Mouse (Mus musculus): ENCODE measurements at regions not wholly inside any gene's neighbourhood (a gene's known extent, or its start where the extent isn't known, plus 50 kb on each side); places are given as distances from the start of the nearest gene placed in this dataset.

DNA sequence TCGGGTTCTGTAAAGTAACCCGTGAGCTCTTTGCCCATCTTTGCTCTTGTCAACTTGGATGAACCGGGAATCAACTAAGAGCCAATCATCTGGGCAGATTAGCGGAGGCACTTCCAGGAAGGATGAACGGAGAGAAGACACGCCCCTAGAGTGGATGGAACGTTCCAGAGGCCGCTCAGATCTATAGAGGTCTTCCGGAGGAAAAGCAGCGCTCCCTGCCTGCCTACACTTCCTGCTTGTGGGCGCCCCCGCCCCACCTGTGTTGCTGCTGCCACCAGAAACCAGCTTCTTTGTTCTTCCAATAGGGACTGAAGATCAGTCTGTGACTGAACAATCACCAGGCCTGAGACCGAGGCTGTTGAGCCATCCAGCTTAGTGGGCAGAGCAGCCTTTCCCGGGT, 192.7 kb downstream of the Unc5cl start:
- H3K27ac ChIP-seq (ENCODE audit: control insufficient read depth, insufficient read depth, low read depth, low read length): no peak overlapping the region

DNA sequence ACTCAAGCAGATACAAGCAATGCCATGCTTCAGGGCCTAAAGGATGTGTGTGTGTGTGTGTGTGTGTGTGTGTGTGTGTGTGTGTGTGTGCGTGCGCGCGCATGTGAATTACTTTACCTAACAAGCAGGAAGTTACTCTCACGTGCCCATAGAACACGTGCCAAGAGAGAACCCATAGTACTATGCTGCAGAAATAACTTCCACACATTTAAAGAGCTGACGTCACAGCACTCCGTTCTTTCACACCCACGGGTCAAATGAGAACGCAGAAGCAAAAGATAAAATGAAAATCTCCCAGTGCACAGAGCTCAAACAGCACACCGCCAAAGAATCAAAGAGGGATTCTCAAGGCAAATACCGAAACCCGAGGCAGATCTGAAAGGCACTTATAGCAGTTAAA, 195.9 kb downstream of the Unc5cl start:
- TF ChIP-seq POLR2A (IDR thresholded peaks at IDR 0.05; ENCODE audit: control insufficient read depth, low read depth, low read length) (no peak), CTCF (IDR thresholded peaks at IDR 0.05; ENCODE audit: control insufficient read depth, insufficient read depth, insufficient replicate concordance, low read depth, low read length) (no peak)
- H3K4me3 ChIP-seq (ENCODE audit: control insufficient read depth, low read depth, low read length): no peak overlapping the region
- no peaks in the 10 kb centered on the region for H3K27me3 ChIP-seq (ENCODE audit: control insufficient read depth, insufficient read depth, low read length)
- peaks cover 12% of the 10 kb centered on the region for H3K4me1 ChIP-seq (ENCODE audit: control insufficient read depth, insufficient read depth, low read length)
- H3K36me3 ChIP-seq (ENCODE audit: control insufficient read depth, insufficient read depth, low read length): no peaks in the 10 kb centered on the region
- H3K27ac ChIP-seq (ENCODE audit: control insufficient read depth, insufficient read depth, low read depth, low read length): no peak overlapping the region

More for the DNA sequence above, 192.7 kb downstream of the Unc5cl start:
- Histone ChIP-seq H3K27me3 (ENCODE audit: control insufficient read depth, insufficient read depth, low read length) (no peaks in the 10 kb centered on the region), H3K36me3 (ENCODE audit: control insufficient read depth, insufficient read depth, low read length) (no peaks in the 10 kb centered on the region), H3K4me3 (ENCODE audit: control insufficient read depth, low read depth, low read length) (peak overlapping the region; percentile 85), H3K4me1 (ENCODE audit: control insufficient read depth, insufficient read depth, low read length) (peaks cover 12% of the 10 kb centered on the region)
- no peak; the same call in 1 of the 2 replicates for TF ChIP-seq POLR2A (IDR thresholded peaks at IDR 0.05; ENCODE audit: control insufficient read depth, low read depth, low read length)
- TF ChIP-seq CTCF (IDR thresholded peaks at IDR 0.05; ENCODE audit: control insufficient read depth, insufficient read depth, insufficient replicate concordance, low read depth, low read length): no peak

DNA sequence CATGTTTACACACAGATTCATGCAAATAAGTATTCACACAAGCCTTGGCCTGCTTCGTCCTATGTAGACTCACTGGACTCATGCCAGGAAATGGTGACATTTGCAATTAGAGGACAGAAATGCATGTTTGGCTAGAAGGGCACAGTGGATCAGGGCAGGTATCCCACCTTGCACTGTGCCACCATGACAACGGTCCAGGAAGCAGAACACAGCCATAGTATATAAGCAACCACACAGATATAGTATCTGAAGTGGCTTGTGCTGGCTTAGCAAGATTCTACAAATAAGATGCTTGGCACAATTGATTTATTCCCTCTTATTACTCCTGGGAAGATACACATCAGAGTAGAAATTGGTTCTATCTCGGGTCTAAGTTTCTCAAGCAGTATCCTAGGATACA, 218.0 kb downstream of the Unc5cl start:
- Histone ChIP-seq H3K4me3 (ENCODE audit: control insufficient read depth, low read depth, low read length) (no peak overlapping the region), H3K4me1 (ENCODE audit: control insufficient read depth, insufficient read depth, low read length) (no peaks in the 10 kb centered on the region), H3K27me3 (ENCODE audit: control insufficient read depth, insufficient read depth, low read length) (no peaks in the 10 kb centered on the region)

DNA sequence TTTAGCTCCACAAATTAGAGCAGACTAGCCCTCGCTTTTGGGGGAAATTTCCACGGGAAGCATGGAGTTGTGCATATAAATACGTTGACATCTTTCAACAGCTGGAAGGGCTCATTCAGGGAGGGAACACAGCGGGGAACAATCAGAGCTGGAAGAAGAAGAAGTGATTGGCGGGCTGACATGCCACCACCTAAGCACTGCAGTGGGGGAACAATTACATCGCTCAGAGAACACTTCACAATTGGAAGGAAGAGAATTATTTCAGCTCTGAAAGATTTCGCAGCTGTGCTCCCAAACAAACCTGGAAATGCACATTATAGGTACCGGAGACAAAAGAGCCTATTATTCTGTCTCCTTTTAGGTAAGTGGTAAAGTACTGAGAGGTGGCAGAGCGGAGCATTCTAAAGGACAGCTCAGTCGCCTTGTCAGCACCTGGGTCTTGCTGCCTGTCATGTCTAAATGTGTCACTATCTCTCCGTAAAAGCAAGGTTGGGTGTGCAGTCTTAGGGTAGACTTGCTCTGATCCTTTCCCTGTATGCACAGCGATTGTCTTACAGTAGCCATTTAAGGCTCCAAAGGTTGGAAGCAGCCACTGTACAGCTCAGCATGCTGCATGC, 223.6 kb downstream of the Unc5cl start:
- Histone ChIP-seq H3K4me1 (ENCODE audit: control insufficient read depth, insufficient read depth, low read length) (no peaks in the 10 kb centered on the region), H3K27ac (ENCODE audit: control insufficient read depth, insufficient read depth, low read depth, low read length) (no peak overlapping the region), H3K27me3 (ENCODE audit: control insufficient read depth, insufficient read depth, low read length) (no peaks in the 10 kb centered on the region), H3K36me3 (ENCODE audit: control insufficient read depth, insufficient read depth, low read length) (no peaks in the 10 kb centered on the region), H3K4me3 (ENCODE audit: control insufficient read depth, low read depth, low read length) (no peak overlapping the region)
- no peak for TF ChIP-seq CTCF (IDR thresholded peaks at IDR 0.05; ENCODE audit: control insufficient read depth, insufficient read depth, insufficient replicate concordance, low read depth, low read length)
- no peak for TF ChIP-seq POLR2A (IDR thresholded peaks at IDR 0.05; ENCODE audit: control insufficient read depth, low read depth, low read length)

More for the DNA sequence above, 218.0 kb downstream of the Unc5cl start:
- H3K27ac ChIP-seq (ENCODE audit: control insufficient read depth, insufficient read depth, low read depth, low read length): no peak overlapping the region
- no peaks in the 10 kb centered on the region for H3K36me3 ChIP-seq (ENCODE audit: control insufficient read depth, insufficient read depth, low read length)
- TF ChIP-seq POLR2A (IDR thresholded peaks at IDR 0.05; ENCODE audit: control insufficient read depth, low read depth, low read length): no peak
- no peak for TF ChIP-seq CTCF (IDR thresholded peaks at IDR 0.05; ENCODE audit: control insufficient read depth, insufficient read depth, insufficient replicate concordance, low read depth, low read length)

DNA sequence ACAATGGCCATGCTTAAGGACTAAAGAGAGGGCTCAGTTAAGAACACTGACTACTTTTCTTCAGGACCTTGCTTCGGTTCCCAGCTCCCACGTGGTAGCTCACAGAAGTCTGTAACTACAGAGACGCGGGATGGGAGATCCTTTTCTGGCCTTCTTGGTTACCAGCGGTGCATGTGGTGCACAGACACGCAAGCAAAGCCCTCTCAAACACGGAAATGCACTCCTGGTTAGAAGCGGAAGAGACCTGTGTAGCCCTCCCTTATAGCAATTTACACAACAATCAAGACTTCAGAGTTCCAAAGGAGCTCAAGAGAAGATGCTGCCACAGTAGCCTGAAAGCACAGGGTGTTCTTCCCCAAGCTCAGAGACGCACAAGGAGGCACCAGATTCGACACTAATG, 225.6 kb downstream of the Unc5cl start:
- no peaks in the 10 kb centered on the region for H3K4me1 ChIP-seq (ENCODE audit: control insufficient read depth, insufficient read depth, low read length)
- H3K36me3 ChIP-seq (ENCODE audit: control insufficient read depth, insufficient read depth, low read length): no peaks in the 10 kb centered on the region
- H3K4me3 ChIP-seq (ENCODE audit: control insufficient read depth, low read depth, low read length): no peak overlapping the region
- TF ChIP-seq CTCF (IDR thresholded peaks at IDR 0.05; ENCODE audit: control insufficient read depth, insufficient read depth, insufficient replicate concordance, low read depth, low read length): no peak
- no peak for TF ChIP-seq POLR2A (IDR thresholded peaks at IDR 0.05; ENCODE audit: control insufficient read depth, low read depth, low read length)
- H3K27me3 ChIP-seq (ENCODE audit: control insufficient read depth, insufficient read depth, low read length): no peaks in the 10 kb centered on the region
- no peak overlapping the region for H3K27ac ChIP-seq (ENCODE audit: control insufficient read depth, insufficient read depth, low read depth, low read length)

DNA sequence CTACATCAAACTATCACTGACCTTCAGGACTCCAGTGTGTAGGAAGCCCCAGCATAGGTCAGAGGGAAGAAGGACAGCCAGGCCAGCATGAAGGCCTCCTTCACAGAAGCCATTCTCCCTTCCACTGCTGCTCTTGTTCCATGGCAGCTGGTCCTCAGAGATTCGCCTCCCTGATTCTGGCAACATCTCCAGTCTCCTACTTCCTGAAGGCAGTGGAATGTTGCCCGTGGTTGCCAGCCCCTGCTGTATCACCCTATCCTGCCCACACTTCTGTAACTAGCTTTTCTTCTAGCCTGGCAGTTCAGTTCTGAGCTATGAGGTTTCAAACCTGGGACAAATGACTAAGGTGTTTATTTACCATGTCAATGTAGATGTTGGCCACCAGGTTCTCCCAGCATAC, 234.2 kb downstream of the Unc5cl start:
- Histone ChIP-seq H3K4me1 (ENCODE audit: control insufficient read depth, insufficient read depth, low read length) (no peaks in the 10 kb centered on the region), H3K27me3 (ENCODE audit: control insufficient read depth, insufficient read depth, low read length) (no peaks in the 10 kb centered on the region), H3K4me3 (ENCODE audit: control insufficient read depth, low read depth, low read length) (no peak overlapping the region), H3K27ac (ENCODE audit: control insufficient read depth, insufficient read depth, low read depth, low read length) (no peak overlapping the region), H3K36me3 (ENCODE audit: control insufficient read depth, insufficient read depth, low read length) (no peaks in the 10 kb centered on the region)
- TF ChIP-seq POLR2A (IDR thresholded peaks at IDR 0.05; ENCODE audit: control insufficient read depth, low read depth, low read length): no peak
- TF ChIP-seq CTCF (IDR thresholded peaks at IDR 0.05; ENCODE audit: control insufficient read depth, insufficient read depth, insufficient replicate concordance, low read depth, low read length): no peak

DNA sequence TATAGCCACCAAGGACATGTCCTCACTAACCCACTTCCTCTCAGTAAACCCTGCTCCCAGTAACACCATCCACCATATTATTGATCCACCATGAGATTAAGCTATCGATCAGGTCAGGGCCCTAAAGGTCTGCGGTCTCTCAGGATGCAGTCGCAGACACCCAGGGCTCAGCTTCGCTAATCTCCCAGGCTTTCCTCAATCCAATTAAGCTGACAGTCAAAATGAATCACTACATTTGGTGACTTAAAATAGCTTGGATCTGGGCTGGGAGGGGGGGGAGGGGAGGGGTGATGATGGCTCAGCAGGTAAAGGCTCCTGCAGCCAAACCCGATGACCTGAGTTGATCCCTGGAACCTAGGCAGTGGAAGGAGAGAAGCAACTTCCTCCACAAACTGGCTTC, 233.7 kb upstream of the Lrfn2 start:
- Histone ChIP-seq H3K36me3 (ENCODE audit: control insufficient read depth, insufficient read depth, low read length) (no peaks in the 10 kb centered on the region), H3K27me3 (ENCODE audit: control insufficient read depth, insufficient read depth, low read length) (no peaks in the 10 kb centered on the region), H3K27ac (ENCODE audit: control insufficient read depth, insufficient read depth, low read depth, low read length) (no peak overlapping the region), H3K4me1 (ENCODE audit: control insufficient read depth, insufficient read depth, low read length) (no peaks in the 10 kb centered on the region), H3K4me3 (ENCODE audit: control insufficient read depth, low read depth, low read length) (no peak overlapping the region)
- TF ChIP-seq CTCF (IDR thresholded peaks at IDR 0.05; ENCODE audit: control insufficient read depth, insufficient read depth, insufficient replicate concordance, low read depth, low read length): no peak
- TF ChIP-seq POLR2A (IDR thresholded peaks at IDR 0.05; ENCODE audit: control insufficient read depth, low read depth, low read length): no peak

Data from testis, adult 2 months (tissue).